Mouse (Mus musculus): ENCODE measurements around the gene Rad51b.
A peak's percentile ranks its signal among the peaks of the same experiment; 100 is the strongest.

Gene Rad51b

DNA sequence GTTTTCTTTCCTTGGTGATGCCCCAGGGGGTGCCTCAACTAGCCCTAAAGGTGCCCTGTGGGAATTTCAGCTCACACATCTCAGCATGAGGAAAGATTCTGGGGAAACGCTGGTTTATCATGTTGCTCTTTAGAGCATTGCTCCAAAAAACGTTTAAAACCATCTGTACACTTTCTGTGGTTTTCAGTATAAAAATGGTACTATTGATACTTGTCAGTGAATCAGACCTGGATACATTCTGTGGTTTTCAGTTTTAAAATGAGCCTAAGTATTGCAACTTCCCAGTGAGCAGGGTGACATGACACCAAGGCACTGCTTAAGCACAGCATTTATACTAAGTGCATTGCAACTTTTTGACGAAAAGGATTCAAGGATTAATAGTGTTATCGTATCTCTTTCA, 139.8 kb downstream of the Rad51b start:
- DNase-seq (ENCODE audit: low spot score in 2 of 2), result no peak

DNA sequence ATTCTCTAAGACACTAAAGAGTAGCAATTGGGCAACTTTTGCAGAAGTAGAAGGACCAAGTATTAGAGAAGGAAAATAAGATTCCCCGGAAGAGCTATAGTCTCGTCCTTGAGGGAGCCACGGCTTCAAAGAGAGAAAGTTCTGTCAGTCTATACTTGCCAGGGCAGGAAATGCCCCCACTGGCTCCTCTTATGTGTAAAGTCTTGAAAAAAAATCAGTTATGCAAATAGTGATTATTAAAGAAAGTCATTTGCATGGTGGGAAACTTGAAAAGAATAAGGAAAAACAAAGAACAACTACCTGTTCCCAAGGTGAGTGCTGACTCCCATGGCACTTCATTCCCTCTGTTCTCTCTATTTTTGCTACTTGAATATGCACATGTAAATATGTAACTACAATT, 140.5 kb downstream of the Rad51b start:
- DNase-seq (ENCODE audit: low spot score in 2 of 2), result no peak

DNA sequence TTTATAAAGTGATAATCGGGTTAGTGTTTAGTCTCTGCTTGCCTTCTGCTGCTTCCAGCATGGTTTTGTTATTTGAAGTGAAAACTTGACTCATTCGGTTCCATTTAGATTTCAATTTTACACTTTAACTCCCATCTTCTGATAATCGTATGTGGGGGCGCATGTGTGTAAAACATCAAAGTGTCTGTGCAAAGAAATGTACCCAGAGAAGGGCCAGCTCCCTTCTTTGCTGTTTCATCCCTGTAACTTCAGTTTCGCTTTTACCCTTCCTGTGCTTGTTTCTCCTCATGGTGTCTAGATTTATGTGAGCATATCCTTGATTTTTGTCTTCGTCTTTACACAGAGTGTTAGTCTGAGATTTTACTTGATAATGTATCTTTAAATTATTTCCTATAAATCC, 142.9 kb downstream of the Rad51b start:
- DNase-seq (ENCODE audit: low spot score in 2 of 2), result no peak

DNA sequence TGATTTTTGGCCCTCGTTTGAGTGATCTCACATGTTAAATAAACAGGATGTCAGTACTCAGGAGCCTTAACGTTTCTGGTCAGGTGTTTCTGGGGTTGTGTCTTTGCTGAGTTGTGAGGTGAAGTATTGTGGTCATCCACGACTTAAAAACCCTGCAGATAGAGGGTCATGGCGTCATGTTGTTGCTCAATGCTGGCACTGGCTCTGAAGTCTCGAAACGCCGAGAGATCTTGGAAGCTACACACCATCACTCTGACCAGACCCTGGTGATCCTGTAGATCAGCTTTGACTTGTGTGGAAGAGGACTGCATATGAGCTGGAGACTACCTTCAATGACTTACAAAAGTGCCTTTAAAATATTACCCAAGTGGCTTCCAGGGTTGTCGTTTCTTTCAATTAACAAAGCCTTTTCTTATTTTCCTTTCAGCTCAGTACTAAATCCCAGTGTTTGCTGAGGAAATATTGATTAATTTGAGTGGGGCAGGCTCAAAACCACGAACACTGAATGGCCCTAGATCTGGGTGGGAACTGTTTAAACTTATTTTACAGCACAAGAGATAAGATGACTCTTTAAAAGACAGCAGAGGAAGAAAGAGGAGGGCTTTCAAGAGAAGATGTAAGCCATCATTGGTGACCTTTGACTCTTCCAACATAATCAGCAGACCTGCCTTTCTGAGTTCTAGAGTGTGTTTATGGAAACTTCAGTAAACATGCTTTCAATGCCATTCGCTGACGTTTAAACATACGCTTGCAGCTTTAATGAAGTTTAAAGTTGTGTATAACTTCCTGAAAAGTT, 144.3 kb downstream of the Rad51b start:
- DNase-seq (ENCODE audit: low spot score in 2 of 2), result no peak

DNA sequence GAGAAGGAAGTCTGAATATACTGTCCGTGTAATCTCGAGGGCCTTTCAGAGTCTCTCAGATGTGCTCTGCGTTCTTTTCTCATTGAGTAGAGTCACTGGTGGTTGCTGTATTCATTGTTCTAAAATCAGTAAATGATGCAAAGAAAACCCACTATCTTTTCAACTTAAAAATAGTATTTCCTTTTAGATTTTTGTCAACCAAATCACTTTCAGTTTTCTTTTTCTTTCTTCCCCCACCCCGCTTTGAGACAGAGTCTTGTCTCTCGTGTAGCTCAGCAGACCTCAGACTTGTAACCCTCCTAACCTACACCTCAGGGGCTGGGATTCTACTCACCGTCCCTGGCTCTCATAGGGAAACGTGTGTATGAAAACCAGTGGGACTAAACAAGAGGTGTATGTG, 145.0 kb downstream of the Rad51b start:
- DNase-seq (ENCODE audit: low spot score in 2 of 2), result no peak

DNA sequence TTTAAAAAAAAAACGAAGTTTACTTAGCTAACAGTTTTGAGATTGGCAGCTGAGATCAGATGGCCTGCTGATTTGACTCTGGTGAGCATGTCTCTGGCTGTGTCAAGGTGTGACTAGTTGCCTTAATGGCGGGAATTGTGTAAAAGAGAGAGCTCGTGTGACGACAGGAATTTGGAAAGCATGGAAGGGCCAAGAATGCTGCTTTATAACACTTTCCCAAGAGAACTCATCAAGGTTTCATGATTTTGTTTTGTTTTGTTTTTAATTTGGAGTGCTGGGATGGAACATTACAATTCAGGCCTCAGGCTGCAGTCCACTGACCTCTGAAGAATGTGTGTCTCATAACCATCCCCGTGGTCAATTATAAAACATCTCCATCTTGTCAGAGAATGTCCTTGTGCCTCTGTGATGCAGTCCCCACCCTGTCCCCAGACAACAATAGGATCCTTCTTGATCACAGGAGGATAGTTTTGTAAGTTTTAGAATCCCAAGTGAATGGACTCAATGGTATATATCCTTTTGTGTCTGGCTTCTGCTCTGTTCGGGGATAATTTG, 145.8 kb downstream of the Rad51b start:
- DNase-seq (ENCODE audit: low spot score in 2 of 2), result no peak

DNA sequence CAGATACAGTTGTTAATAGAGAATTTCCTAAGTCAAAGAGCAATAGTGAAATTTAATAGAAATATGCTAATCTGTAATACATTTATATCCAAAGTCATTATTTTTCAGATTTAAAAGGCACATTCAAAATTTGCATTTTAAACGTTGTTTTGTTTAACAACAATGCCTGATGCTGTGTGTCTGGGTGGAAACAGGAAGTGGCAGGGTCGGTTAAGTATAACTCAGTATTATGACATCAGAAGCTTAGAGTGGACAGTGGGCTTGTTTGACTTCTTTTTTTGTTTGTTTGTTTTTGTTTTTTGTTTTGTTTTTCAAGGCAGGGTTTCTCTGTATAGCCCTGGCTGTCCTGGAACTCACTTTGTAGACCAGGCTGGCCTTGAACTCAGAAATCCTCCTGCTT, 147.6 kb downstream of the Rad51b start:
- DNase-seq (ENCODE audit: low spot score in 2 of 2), result no peak

DNA sequence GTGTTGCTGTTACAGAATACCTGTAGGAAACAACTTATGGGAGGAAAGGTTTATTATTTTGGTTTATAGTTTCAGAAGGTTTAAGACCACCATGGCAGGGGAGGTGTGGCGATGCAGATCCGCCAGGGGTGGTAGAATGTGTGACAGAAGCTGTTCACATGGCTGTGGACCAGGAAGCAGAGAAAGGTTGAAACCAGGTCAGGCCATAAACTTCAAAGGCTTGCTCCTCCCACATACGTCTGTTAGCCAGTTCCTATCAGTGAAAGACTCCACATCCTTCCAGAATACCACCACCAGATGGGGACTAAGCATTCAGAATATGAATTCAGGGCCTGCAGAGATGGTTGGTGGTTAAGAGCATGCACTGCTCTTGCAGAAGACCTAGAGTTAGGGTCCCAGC, 150.0 kb downstream of the Rad51b start:
- DNase-seq (ENCODE audit: low spot score in 2 of 2), result no peak

DNA sequence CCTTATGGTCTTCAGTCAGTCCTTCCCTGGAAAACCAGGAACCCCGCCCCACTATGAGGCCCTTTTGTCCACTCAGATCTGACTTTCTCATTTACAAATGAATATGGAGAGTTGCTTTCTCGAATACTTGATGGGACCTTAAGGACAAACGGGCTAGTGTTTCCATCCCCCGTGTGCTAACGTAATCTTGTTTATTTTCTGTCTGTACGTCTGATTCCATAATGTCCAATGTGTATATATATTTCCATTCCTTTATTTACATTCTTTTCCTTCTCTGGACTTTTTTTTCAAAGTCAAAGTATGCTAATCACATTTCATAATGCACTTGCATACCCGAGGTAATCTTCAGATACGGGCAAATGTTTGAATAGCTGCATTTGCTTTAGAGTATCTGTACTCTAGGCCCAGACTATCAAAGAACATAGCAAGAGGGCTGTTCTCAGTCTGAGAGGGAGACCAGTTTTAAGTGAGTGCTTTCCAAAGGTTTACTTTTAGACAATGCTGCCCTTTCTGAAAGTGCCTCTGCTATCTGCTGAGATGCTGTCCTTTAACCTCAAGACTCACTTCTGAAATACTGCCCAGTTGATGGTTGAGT, 152.8 kb downstream of the Rad51b start:
- no peak for DNase-seq (ENCODE audit: low spot score in 2 of 2)

DNA sequence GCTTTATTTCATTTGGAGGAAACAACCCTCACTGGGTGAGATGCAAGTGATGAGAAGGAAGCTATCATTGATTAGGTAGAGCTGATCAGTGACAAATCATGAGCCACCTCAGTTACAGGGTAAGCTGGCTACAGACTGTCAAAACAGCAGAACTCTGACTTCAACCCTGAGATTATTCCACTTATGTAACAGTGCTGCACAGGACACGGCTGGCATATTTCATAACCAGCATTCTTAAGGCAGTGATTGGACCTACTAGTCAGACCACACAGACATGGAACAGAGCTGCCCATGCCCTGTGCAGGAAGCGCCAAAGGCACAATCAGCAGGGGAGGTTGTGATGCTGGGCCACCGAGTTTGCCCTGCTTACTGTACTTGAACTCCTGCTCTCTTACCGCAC, 155.8 kb downstream of the Rad51b start:
- no peak for DNase-seq (ENCODE audit: low spot score in 2 of 2)

DNA sequence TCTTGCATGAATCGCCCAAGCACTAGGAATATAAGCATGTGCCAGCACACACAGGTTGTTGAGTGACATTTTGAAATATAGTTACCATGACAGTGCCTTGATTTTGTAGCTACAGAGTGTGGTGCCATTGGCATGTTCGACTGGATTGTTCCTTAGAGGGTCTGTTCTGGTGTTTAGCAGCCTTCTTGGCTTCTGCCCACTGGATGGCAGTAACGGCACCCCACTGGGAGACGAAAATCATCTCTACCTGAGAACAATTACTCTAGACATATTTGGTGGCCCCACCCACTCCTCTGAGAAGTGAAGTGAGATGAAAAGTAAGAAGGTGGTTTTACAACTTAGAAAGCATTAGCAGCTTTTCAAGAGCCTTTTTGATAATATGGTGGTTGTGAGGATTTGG, 156.9 kb downstream of the Rad51b start:
- no peak for DNase-seq (ENCODE audit: low spot score in 2 of 2)

DNA sequence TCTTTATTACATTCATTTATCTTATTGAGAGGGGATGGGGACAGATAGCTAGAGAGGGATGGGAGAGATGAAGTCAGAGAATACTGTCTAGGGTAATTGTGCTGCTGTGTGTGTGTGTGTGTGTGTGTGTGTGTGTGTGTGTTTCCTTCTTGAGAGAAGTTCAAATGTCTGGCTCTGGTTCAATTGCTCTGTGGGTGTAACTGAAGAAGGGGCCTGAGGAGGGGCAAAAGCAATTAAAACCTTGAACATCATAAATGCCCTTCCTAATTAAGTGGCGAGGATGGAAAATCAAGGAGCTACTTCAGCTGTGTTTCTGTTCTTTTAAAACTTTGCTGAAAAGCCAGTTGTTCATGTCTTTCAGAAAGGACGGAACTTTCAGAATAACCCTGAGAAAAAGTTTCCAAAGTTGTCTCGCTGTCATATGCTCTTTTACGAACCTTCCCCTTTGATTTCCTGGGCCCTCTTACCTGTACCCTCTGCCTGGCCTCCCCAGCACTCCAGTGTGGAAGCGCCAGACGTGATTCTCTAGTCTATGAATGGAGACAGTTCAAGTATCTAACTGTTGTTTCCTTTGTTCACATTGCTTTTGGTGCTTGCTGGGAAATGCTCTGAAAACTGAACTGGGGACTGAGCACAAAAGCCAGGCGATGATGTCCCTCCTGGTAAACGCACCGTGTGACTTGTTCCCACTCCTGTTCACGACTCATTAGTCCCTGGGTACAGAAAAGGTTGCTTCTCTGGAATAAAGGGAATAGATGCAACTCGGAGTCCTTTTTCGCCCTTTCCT, 158.2 kb downstream of the Rad51b start:
- DNase-seq (ENCODE audit: low spot score in 2 of 2), result no peak

DNA sequence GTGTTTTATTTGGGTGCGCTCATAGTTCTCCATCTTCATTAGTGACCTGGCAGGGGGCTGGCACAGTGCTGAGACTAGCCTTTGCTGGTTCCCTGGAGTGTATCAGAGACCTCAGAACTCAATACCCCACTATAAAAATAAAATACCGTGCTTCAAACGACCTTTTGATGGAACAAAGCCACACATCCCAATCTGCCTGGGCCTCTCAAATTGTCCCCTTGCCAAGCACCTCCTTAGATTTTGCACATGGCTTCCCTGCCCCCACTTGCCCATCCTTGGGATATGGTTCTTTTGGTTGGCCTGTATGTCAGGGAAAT, 158.7 kb downstream of the Rad51b start:
- no peak for DNase-seq (ENCODE audit: low spot score in 2 of 2)

DNA sequence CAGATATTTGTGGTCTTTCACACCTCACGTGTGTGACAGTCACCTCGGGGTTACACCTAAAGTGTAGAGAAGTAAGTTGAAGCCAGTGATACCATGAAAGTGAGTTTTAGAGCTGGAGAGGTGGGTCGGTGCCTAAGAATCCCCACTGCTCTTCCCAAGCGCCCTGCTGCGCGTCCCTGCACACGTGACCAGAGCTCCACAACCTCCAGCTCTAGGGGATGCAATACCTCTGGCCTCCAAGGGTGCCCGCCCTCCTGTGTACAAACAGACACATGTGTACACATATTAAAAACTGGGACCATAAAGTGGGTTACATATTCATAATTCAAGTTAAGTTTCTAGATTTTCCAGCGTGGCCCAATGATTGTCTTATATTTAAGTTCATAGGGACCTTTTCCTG, 159.2 kb downstream of the Rad51b start:
- DNase-seq (ENCODE audit: low spot score in 2 of 2), result no peak

DNA sequence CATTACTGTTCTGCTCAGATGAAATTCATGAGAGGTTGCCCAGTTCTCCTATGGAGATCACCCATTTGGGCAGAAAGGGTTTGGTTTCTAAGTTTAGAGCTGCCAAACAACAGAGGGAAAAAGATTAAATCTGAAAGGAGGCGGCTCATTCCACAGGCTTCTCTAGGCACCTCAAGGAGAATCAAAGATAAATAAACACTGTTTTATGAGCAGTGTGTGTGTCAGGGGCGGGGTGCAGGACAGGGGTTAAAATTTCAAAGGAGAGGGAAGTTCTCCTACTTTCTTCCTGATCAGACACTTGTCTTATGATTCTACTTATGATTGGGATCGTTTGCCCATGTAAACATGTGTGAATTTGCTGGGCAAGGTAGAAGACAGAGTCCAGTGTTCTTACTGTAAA, 166.3 kb downstream of the Rad51b start:
- DNase-seq (ENCODE audit: low spot score in 2 of 2), result no peak

DNA sequence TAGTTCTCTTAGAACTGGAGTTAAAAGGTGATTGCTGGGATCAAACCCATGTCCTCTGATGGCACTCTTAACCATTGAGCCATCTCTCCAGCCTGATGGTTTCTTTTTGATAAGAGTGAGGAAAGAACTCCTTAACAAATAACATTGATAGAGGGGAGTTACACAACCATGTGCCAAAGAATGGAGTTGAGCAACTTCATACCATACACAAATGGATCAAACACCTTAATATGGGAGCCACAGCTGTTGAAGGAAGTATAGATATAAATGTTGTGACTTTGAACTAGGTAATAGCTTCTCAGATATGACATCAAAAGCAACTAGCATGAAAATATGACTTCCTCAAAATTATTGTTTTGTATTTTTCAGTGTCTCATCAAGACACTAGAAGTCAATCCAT, 173.0 kb downstream of the Rad51b start:
- DNase-seq (ENCODE audit: low spot score in 2 of 2), result no peak

DNA sequence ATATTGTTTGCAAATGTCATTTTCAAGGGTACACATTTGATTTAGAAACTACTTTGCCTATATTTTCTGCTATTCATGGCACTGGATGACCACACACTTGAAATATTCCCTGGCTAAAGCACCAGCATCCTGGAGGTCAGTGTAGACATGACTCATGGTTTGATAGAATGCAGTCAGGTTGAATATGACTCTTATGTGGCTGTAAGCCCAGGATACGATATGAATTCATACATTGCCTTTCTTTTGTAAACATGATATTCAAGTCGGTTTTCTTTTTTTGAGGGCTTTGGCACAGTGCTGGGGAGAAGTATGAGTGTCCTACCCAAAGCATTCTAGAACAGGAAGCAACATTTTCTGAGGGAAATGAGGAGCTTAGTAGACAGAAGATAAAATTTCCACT, 174.8 kb downstream of the Rad51b start:
- DNase-seq (ENCODE audit: low spot score in 2 of 2), result no peak

DNA sequence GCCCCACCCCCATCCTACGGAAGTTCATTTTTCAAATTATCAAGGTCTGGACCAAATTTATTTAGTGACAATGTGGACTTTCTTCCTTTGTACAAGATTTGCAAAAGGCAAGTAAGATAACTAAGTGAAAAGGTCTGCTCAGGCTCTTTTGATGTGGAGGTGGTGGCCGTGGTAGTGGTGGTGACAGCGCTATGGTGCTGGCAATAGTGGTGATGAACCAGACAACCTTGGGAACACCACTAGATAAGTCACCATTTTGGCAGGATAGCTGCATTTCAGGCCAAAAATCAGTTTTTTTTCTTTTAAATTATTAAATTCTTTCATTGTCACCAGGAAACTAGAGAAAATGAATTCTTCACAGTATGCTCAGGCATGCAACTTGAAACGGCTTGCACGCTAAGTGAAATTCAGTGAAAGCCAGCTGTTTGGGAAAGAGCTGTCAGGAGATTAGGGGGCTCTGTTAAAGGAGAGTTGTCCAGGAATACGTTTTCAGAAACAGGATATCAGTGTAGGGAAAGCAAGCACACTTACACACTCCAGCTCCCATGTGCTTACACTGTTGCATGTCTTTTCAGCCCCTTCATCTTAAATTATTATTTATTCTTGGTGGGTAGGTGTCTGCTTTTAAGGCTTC, 179.4 kb downstream of the Rad51b start:
- DNase-seq (ENCODE audit: low spot score in 2 of 2), result no peak

DNA sequence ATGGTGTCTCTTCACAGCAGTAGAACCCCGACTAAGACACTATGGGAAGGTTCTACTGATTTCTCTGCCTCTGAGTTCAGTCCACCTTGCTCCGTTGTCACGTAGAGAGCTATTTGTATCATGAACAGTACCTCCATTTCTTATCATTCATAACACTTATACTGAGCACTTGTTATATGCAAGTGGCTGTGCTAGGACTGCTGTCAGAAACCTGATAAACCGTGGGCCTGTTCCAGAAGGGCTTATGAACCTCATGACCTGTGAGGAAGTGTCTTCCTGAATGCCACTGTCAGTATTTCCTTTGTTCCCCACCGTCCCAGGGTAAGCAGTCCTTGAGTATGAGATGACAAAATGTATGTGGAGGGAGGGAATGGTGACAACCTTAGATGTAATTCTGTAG, 181.7 kb downstream of the Rad51b start:
- no peak for DNase-seq (ENCODE audit: low spot score in 2 of 2)

DNA sequence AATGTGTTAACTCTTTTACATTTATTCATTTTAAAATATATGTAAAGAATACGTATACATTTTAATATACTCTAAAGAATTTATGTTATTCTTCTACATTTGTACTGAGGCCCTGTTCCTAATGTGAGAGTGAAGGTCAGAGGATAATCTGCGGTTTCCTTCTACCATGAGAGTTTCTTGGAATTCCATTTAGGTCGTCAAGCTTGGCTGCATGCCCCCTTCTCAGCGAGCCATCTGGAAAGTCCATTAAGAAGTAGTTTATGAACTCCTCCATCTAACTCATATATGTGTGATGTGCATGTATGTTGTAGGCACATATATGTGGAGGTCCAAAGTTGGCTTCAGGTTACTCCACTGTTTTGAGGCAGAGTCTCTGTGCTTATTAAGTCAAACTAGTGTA, 188.4 kb downstream of the Rad51b start:
- no peak for DNase-seq (ENCODE audit: low spot score in 2 of 2)

DNA sequence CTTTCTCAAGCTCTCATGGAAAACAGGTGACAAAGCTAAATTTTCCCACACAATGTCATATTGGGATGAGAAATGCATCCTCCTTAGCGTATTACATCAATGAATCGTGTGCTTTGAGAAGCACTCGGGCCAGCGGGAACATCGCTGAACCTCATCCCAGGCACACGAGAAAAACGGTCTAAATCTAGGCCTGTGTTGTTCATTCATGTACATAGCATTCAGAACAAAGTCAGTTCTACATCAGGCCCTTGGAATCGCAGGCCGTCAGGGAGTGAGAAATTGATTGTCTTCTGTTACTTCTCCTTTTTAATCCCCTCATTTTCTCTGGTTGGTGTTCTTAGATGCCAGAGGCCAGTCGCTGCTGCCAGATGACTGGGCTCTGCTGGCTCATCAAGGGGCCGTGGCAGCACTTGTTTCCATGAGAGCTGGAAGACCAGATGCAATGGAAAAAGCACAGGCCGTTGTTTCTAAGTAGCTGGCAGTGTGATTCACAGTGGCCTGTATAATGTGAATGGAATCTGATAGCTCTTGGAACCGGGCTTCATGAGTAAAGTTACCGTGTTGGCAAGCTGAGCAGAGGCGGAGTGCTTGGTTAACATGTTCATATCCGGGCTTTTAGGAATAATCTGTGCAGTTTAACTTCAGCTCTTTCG, 191.6 kb downstream of the Rad51b start:
- peak; percentile 29 to 47 for DNase-seq (ENCODE audit: low spot score in 2 of 2)

DNA sequence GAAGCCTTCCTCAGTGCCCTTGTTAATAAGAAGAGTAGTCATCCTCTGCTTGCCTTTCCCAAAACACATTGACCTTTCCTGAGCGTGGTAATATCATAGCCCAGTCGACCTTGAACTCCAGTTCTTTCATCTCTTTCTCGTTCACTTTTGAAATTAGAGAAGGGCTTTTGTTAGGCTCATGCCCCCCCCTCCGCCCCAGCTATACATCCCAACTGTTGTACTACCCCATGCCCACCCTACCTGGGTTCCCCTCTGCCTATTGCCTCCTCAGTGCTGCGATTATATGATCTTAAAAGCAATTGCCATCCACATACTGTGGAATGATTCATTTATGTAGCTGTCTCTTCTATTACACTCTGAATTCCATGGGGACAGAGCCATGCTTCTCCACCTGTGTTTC, 193.5 kb downstream of the Rad51b start:
- DNase-seq (ENCODE audit: low spot score in 2 of 2), result no peak

Measured in frontal cortex, postnatal 10 days (tissue).